Mouse (Mus musculus): Measurements from ENCODE around the gene Nkain4. TPM values are rescaled to one million over a fixed set of nuclear protein-coding genes. Genes with fewer than 3 reads are reported as not detected.

The Nkain4 gene
- polyA plus RNA-seq (2014; fragmentation: Illumina TruSeq; extraction: RNeasy Lipid Tissue Mini Kit (QIAGEN cat#74804); ENCODE audit: low read depth, low replicate concordance): not detected

DNA sequence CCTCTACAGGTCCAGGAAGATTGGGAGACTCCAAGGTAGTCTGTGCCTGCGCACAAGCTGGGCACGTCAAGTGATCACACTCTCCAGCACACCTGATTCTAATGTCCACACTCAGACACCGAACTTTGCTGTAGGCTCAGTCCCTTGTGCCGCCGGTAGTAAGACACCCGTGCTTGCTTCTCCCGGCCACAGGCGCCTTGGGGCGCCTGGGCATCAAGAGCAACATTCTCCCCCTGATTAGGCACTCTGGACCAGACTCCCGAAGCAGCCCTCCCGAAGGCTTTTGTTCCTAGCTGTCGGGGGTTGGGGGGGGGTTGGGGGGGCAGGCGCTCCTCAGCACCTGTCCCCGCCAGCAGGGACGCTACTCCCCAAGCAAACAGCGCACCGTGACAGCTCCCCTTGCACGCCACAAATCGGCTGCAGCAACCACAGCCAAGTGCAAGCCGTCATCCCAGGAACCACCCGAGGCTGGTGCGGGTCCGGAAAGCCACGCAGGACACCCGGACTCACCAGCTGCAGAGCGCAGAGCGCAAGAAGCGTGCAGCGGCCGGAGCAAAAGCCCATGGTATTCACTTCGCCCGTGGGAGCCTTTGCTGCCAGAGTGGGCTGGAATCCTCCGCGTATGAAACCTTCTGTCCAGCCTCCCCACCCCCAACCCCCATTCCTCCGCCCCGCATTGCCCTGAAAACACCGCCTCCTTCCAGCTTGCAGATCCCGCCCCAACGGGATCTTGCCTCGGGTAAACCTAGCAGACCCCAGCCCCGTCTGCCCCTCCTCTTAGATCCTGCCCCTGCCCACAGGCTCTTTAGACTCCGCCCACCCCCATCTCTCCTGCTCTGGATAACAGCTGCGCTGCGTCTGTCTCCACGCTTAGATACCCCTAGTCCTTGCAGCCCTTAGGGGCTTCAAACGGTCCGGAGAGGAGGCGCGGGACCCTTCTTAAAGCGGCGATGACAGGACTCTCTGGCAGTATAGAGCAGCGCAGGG lies at the start of gene Nkain4:
Gene Nkain4, minus strand, starts transcription at position 639 of the 987 bp plus-strand sequence.

GRCm38 (mm10) chr2:180986449-180986848 lies 31.9 kb upstream of the Nkain4 start, which contains the start of gene Col20a1:
Gene Col20a1 (plus strand): TSS chr2:180986535.

GRCm38 (mm10) chr2:180967010-180967763 lies 12.7 kb upstream of the Nkain4 start, which contains the start of gene Arfgap1:
Gene Arfgap1 (plus strand): TSS chr2:180967225.

DNA sequence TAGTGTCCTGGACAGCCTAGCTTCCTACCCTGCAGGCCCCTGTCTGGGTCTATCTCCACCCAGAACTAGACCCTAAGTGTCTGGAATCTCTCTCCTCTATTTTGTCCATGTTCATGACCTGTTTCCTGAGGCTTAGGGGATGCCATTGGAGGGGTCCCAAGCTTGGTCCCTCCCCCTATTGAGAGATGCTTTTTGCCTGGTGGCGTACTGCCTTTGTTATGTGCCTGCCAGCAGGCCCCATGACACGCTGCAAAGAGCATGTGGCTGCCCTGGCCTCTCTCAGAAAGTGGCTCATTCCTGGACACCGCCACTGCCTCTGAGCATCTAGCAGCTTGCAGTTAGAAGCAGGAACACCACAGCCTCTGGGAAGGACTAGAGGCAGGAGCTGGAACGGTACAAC lies 25.8 kb downstream of the Nkain4 start, which contains the start of gene Birc7:
Gene Birc7, plus strand, starts transcription at position 301 of the 400 bp plus-strand sequence.

DNA sequence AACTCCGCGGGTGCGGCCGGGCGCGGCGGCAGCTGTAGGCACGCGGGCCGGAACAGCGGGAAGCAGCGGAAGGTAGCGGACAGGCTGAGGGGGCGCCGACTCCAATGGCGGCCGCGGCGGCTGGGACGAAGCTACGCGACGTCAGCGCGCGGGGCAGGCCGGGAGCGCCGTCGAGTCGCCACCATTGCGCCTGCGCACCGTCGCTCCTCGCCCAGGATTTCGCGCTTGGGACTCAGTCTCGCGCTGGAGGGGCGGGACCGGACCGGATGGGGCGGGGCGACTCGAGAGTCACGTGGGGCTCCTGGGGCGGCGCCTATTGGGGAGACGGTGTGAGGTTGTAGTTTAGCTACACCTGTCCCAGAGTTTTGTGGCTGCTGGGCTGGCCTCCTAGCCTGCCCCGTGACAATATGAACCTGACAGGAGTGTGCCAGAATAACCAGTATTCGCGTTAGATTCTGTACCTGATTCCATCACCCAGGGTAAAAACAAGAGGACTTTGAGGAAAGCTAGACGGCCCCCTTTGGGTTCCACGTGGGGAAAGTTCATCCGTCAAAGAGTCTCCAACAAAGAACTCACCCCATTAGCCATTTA lies 33.6 kb downstream of the Nkain4 start, which contains the start of gene Ythdf1:
Gene Ythdf1, minus strand, starts transcription at position 140 of the 591 bp plus-strand sequence.

Other genes with a start within 250 kb of the Nkain4 start
- gene Dido1, start 244.7 kb downstream of the Nkain4 start, polyA plus RNA-seq (2014; fragmentation: Illumina TruSeq; extraction: RNeasy Lipid Tissue Mini Kit (QIAGEN cat#74804); ENCODE audit: low read depth, low replicate concordance): 39.7 TPM
- 82.7 TPM for gene Gid8, start 244.6 kb downstream of the Nkain4 start, polyA plus RNA-seq (2014; fragmentation: Illumina TruSeq; extraction: RNeasy Lipid Tissue Mini Kit (QIAGEN cat#74804); ENCODE audit: low read depth, low replicate concordance)
- gene Slc17a9, start 229.4 kb downstream of the Nkain4 start, polyA plus RNA-seq (2014; fragmentation: Illumina TruSeq; extraction: RNeasy Lipid Tissue Mini Kit (QIAGEN cat#74804); ENCODE audit: low read depth, low replicate concordance): 7.9 TPM
- gene Bhlhe23, start 177.8 kb downstream of the Nkain4 start, polyA plus RNA-seq (2014; fragmentation: Illumina TruSeq; extraction: RNeasy Lipid Tissue Mini Kit (QIAGEN cat#74804); ENCODE audit: low read depth, low replicate concordance): not detected
- gene Ythdf1, start 33.8 kb downstream of the Nkain4 start, polyA plus RNA-seq (2014; fragmentation: Illumina TruSeq; extraction: RNeasy Lipid Tissue Mini Kit (QIAGEN cat#74804); ENCODE audit: low read depth, low replicate concordance): 50.8 TPM
- not detected for gene Birc7, start 25.7 kb downstream of the Nkain4 start, polyA plus RNA-seq (2014; fragmentation: Illumina TruSeq; extraction: RNeasy Lipid Tissue Mini Kit (QIAGEN cat#74804); ENCODE audit: low read depth, low replicate concordance)
- gene Arfgap1, start 12.5 kb upstream of the Nkain4 start, polyA plus RNA-seq (2014; fragmentation: Illumina TruSeq; extraction: RNeasy Lipid Tissue Mini Kit (QIAGEN cat#74804); ENCODE audit: low read depth, low replicate concordance): 10.4 TPM
- gene Col20a1, start 31.8 kb upstream of the Nkain4 start, polyA plus RNA-seq (2014; fragmentation: Illumina TruSeq; extraction: RNeasy Lipid Tissue Mini Kit (QIAGEN cat#74804); ENCODE audit: low read depth, low replicate concordance): 0.16 TPM
- gene Chrna4, start 88.8 kb upstream of the Nkain4 start, polyA plus RNA-seq (2014; fragmentation: Illumina TruSeq; extraction: RNeasy Lipid Tissue Mini Kit (QIAGEN cat#74804); ENCODE audit: low read depth, low replicate concordance): not detected
- gene Kcnq2, start 180.6 kb upstream of the Nkain4 start, polyA plus RNA-seq (2014; fragmentation: Illumina TruSeq; extraction: RNeasy Lipid Tissue Mini Kit (QIAGEN cat#74804); ENCODE audit: low read depth, low replicate concordance): 0.85 TPM
- gene Eef1a2, start 202.3 kb upstream of the Nkain4 start, polyA plus RNA-seq (2014; fragmentation: Illumina TruSeq; extraction: RNeasy Lipid Tissue Mini Kit (QIAGEN cat#74804); ENCODE audit: low read depth, low replicate concordance): not detected
- gene Ppdpf, start 232.5 kb upstream of the Nkain4 start, polyA plus RNA-seq (2014; fragmentation: Illumina TruSeq; extraction: RNeasy Lipid Tissue Mini Kit (QIAGEN cat#74804); ENCODE audit: low read depth, low replicate concordance): 12.4 TPM
- 8.2 TPM for gene Ptk6, start 248.1 kb upstream of the Nkain4 start, polyA plus RNA-seq (2014; fragmentation: Illumina TruSeq; extraction: RNeasy Lipid Tissue Mini Kit (QIAGEN cat#74804); ENCODE audit: low read depth, low replicate concordance)